Mouse (Mus musculus): ENCODE results near the gene Pde5a. TPM values are rescaled to one million over a fixed set of nuclear protein-coding genes. Genes with fewer than 3 reads are reported as not detected.

The Pde5a gene
- polyA plus RNA-seq, 1 experiment from 2014 or later = 0.90 TPM

DNA sequence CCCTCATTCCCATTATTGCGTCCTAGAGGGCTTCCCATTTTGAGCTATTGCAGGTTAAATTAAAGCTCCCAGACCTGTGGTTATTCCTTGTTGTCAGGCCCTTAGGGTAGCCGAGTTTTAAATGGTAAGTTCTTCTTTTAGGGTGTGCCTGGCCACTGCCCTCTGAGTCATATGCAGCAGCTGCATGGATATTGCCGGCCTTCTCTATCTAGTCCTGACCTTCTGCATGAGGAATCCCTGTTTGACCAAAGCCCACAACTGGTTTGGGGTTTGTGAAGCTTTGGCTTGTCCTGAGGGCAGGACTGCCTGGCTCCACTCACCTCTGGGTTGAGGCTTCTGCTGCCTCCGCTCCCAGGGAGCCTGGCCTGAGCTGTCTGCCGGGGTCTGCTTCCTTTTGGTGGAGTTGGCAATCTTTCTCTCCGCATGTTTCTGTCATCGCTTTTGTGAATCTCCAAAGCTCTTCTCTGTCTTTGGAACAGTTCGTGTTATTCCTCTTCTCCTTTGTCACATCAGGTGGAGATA lies 34.6 kb downstream of the Pde5a start:
- CTCF ChIA-PET = interaction anchor here (0.8 to 2.0 kb wide), 5 partner anchors 11 to 50 kb away, joined by 3 to 6 read pairs (median 4); no protein-coding TSS in a partner anchor

DNA sequence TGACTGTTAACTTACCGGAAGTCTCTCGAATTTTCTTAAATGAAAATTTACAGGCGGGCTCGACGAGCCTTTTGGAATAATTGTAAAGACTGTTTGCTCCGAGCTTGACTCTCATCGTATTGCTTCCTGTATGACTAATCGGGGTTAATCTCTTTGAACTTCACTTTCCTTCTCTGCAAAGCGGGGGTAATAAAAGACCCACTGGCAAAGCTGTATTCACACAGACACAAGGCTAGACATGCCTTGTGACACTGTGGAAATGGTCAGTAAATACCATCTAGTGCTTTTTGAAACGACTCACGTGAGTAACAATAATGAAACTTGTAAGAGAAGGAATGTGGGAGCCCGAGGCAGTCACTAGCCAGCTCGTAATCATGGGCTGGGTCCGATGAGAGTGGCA lies 35.0 kb downstream of the Pde5a start:
- no peak for ATAC-seq
- POLR2A ChIA-PET = no interaction called here
- in situ Hi-C loops (cut with MboI; ENCODE audit: low pct_unique_long_range_greater_than_20kb) = no loop called here

More for the DNA sequence above, 34.6 kb downstream of the Pde5a start:
- in situ Hi-C loops (cut with MboI; ENCODE audit: low pct_unique_long_range_greater_than_20kb) = no loop called here
- POLR2A ChIA-PET = no interaction called here
- no peaks in the 10 kb centered on the region for H3K27me3 ChIP-seq
- ATAC-seq = no peak
- no peak for TF ChIP-seq CTCF (IDR thresholded peaks at IDR 0.05)
- DNase-seq (ENCODE audit: low read depth, low spot score) = no peak

DNA sequence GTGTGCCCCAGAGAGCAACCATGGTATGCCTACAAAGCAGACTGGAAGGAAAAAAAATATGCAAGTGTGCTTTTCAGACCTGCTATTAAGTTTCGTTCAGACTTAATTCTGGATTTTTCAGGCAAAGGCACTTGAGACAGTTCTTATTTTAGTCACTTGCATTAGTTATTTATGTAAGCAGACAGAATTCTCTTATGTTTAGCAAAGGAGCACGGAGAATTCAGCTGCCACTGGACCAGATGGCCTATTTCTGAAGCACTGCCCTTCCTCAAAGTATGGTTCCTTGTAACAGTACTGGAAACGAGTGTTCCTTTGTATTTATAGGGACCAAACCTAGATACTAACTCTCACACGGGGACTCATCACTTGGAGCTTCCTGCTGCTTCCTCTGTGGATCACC lies 38.2 kb downstream of the Pde5a start:
- ATAC-seq (no peak), DNase-seq (ENCODE audit: low read depth, low spot score) (no peak)
- in situ Hi-C loops (cut with MboI; ENCODE audit: low pct_unique_long_range_greater_than_20kb) = no loop called here
- ChIA-PET POLR2A (no interaction called here), CTCF (interaction anchor here (1.3 kb wide), 1 partner anchor 32 kb away, joined by 3 read pairs; no protein-coding TSS in a partner anchor)
- no peak for TF ChIP-seq CTCF (IDR thresholded peaks at IDR 0.05)
- H3K27me3 ChIP-seq = no peaks in the 10 kb centered on the region

More for the DNA sequence above, 35.0 kb downstream of the Pde5a start:
- TF ChIP-seq CTCF (IDR thresholded peaks at IDR 0.05) = no peak
- no peaks in the 10 kb centered on the region for H3K27me3 ChIP-seq
- no peak for DNase-seq (ENCODE audit: low read depth, low spot score)
- CTCF ChIA-PET = interaction anchor here (0.8 to 2.0 kb wide), 5 partner anchors 11 to 50 kb away, joined by 3 to 6 read pairs (median 4); no protein-coding TSS in a partner anchor

DNA sequence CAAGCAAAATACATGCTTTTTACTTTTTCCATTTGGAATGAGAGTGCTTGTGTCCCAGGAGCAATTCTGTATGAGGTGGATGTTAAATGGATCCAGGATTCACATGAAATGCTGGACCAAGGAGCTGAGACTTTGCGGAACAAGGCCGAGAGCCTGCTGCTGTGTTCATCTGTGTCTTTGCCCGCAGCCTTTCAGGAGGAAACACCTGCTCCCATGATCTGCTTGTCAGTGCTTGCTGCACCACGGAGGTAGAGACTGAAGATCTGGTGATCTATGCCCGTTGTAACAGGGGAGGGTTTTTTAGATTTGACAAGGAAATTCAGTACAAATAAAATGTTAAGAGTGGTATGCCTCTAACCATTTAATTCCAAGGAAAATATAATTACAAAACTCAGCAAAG lies 39.1 kb downstream of the Pde5a start:
- ChIA-PET POLR2A (no interaction called here), CTCF (no interaction called here)
- in situ Hi-C loops (cut with MboI; ENCODE audit: low pct_unique_long_range_greater_than_20kb) = no loop called here
- no peaks in the 10 kb centered on the region for H3K27me3 ChIP-seq
- TF ChIP-seq CTCF (IDR thresholded peaks at IDR 0.05) = no peak
- DNase-seq (ENCODE audit: low read depth, low spot score) (no peak), ATAC-seq (no peak)

- peaks cover 6% of the 10 kb centered on the region for H3K27me3 ChIP-seq
- in situ Hi-C loops (cut with MboI; ENCODE audit: low pct_unique_long_range_greater_than_20kb) = loop anchor here (5.0 to 25.0 kb wide), 4 partner anchors 139 to 619 kb away; no protein-coding TSS in a partner anchor
- no peak for TF ChIP-seq CTCF (IDR thresholded peaks at IDR 0.05)
- ChIA-PET CTCF (interaction anchor here (1.4 to 5.2 kb wide), 3 partner anchors 24 to 133 kb away, joined by 3 to 58 read pairs (median 3); no protein-coding TSS in a partner anchor), POLR2A (no interaction called here)
- ATAC-seq (no peak), DNase-seq (ENCODE audit: low read depth, low spot score) (no peak)
Measured at GRCm38 (mm10) chr3:122781417-122781816, 52.7 kb downstream of the Pde5a start.

DNA sequence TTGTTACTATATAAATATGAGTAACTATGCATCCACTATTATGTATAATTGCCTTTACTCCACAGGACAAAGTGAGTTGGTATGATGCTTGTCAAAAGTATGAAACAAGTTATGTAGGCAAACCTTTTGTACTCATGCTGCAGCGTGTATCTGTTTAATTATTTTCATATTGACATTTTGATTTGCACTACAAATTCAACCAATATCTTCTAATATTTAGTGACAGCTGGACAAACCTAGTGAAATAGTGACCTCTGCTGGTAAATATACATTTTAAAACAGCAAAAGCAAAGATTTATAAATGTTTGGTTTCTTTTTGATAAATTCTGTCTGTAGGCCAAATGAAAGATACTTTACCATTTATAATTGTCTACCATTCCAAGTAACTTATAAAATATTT lies 55.5 kb downstream of the Pde5a start:
- DNase-seq (ENCODE audit: low read depth, low spot score) (no peak), ATAC-seq (no peak)
- TF ChIP-seq CTCF (IDR thresholded peaks at IDR 0.05) = peak; percentile 51
- in situ Hi-C loops (cut with MboI; ENCODE audit: low pct_unique_long_range_greater_than_20kb) = loop anchor here (5.0 to 25.0 kb wide), 4 partner anchors 142 to 622 kb away; no protein-coding TSS in a partner anchor
- ChIA-PET POLR2A (no interaction called here), CTCF (interaction anchor here (0.8 to 5.2 kb wide), 16 partner anchors 10 to 158 kb away, joined by 3 to 58 read pairs (median 4); no protein-coding TSS in a partner anchor)
- peaks cover 6% of the 10 kb centered on the region for H3K27me3 ChIP-seq

- POLR2A ChIA-PET = interaction anchor here (0.6 kb wide), 1 partner anchor 18 kb away, joined by 4 read pairs; no protein-coding TSS in a partner anchor
- TF ChIP-seq CTCF (IDR thresholded peaks at IDR 0.05) = no peak
- DNase-seq (ENCODE audit: low read depth, low spot score) = no peak
- H3K27me3 ChIP-seq = no peaks in the 10 kb centered on the region
- CTCF ChIA-PET = interaction anchor here (1.5 to 2.2 kb wide), 2 partner anchors 11 to 371 kb away, joined by 3 to 8 read pairs; no protein-coding TSS in a partner anchor
- in situ Hi-C loops (cut with MboI; ENCODE audit: low pct_unique_long_range_greater_than_20kb) = loop anchor here (10.0 to 25.0 kb wide), 3 partner anchors 334 to 626 kb away; no protein-coding TSS in a partner anchor
- ATAC-seq = no peak
Measured at GRCm38 (mm10) chr3:122788314-122788713, 59.6 kb downstream of the Pde5a start.

- CTCF ChIA-PET = interaction anchor here (0.6 to 2.2 kb wide), 3 partner anchors 10 to 370 kb away, joined by 3 to 8 read pairs (median 3); no protein-coding TSS in a partner anchor
- DNase-seq (ENCODE audit: low read depth, low spot score) = no peak
- in situ Hi-C loops (cut with MboI; ENCODE audit: low pct_unique_long_range_greater_than_20kb) = loop anchor here (10.0 to 25.0 kb wide), 3 partner anchors 335 to 627 kb away; no protein-coding TSS in a partner anchor
- no peaks in the 10 kb centered on the region for H3K27me3 ChIP-seq
- POLR2A ChIA-PET = interaction anchor here (0.6 kb wide), 1 partner anchor 11 kb away, joined by 3 read pairs; no protein-coding TSS in a partner anchor
- ATAC-seq = no peak
- no peak for TF ChIP-seq CTCF (IDR thresholded peaks at IDR 0.05)
Measured at GRCm38 (mm10) chr3:122789544-122789943, 60.8 kb downstream of the Pde5a start.

DNA sequence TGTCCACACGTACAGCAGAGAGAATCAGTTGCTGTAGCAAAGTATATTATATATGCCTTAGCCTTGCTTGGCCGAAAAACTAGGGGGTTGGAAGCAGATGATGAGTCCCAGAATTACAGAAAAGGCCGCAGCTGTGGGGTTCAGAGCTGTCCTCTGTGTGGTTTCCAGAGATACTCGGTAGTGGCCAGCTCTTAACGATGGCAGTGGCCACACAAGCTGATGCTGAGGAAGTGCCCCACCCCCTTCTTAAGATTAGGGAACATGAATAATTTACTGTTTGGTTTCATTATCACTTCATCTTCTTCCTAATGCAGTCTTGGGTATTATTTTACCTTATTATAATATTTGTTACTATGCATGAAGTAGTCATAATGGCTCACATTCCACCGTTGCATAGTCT lies 71.3 kb downstream of the Pde5a start:
- POLR2A ChIA-PET = no interaction called here
- DNase-seq (ENCODE audit: low read depth, low spot score) (no peak), ATAC-seq (no peak)
- no peak for TF ChIP-seq CTCF (IDR thresholded peaks at IDR 0.05)
- H3K27me3 ChIP-seq = no peaks in the 10 kb centered on the region
- in situ Hi-C loops (cut with MboI; ENCODE audit: low pct_unique_long_range_greater_than_20kb) = no loop called here
- CTCF ChIA-PET = interaction anchor here (0.9 to 2.6 kb wide), 6 partner anchors 9 to 359 kb away, joined by 3 to 8 read pairs (median 4); no protein-coding TSS in a partner anchor

DNA sequence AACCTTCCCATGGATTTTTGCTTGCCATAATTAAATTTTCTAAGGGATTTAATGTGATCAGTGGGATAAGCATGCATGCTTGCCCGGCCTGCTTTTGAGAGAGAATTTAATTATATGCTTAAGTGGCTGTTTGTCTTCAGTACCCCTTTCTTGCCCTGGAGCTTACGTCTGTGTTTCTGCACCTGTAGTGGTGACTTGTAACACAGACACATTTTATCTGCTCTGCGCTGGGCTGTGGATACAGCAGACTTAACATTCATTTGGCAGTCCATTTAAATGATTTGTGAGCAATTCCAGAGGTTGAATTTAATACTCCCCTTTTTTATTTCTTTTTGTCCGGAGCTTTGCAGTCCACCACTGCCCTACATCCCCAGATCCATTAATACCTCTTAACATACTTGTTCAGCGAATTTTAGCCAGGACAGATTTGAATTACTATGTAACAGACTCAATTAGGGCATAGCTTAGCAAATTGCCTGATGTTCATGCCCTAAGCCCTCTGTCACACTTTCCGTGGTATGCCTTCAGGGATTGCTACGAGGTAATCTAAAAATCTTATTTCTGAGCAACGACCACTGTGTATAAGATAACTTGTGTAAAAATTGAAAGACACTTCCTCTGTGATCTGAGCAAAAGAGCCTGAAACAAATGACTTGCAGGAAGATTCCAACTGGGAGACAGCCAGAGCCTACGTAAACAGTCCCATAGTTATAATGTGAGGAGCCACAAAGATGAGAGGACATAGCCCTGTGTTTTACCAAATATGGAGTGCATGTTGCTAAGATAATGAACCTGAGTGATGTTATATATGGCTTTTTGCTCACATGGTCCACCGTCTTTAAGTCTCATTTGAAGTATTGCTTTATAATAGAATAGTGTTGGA lies 72.0 kb downstream of the Pde5a start:
- DNase-seq (ENCODE audit: low read depth, low spot score) (no peak), ATAC-seq (no peak)
- H3K27me3 ChIP-seq = no peaks in the 10 kb centered on the region
- ChIA-PET POLR2A (no interaction called here), CTCF (interaction anchor here (0.9 to 2.6 kb wide), 5 partner anchors 11 to 359 kb away, joined by 3 to 8 read pairs (median 4); no protein-coding TSS in a partner anchor)
- in situ Hi-C loops (cut with MboI; ENCODE audit: low pct_unique_long_range_greater_than_20kb) = no loop called here
- no peak for TF ChIP-seq CTCF (IDR thresholded peaks at IDR 0.05)
